Mouse (Mus musculus) heart, embryonic 13.5 days (tissue): ENCODE data around the gene Eef1a2. TPM values are rescaled to one million over a fixed set of nuclear protein-coding genes. Genes with fewer than 3 reads are reported as not detected.

ENCODE experiments used
- ATAC-seq: fragments of 200-750 bp; cut with Nextera tagmentation; 2 replicates; pipeline ENCODE4 v1.8.0; 2017; ENCODE audit warnings: moderate TSS enrichment; ENCODE audit not compliant: insufficient number of reproducible peaks, low FRiP score, low TSS enrichment; ENCODE audit errors: extremely low read depth
- H3K27ac ChIP-seq: fragments of 300-500 bp; sonication (generic); replicated peaks from 2 replicates; pipeline ENCODE4 v1.5.1; 2015; ENCODE audit warnings: moderate library complexity, mild to moderate bottlenecking, inconsistent platforms
- H3K27me3 ChIP-seq: fragments of 300-500 bp; sonication (generic); replicated peaks from 2 replicates; pipeline ENCODE4 v1.6.1; 2015; ENCODE audit warnings: mild to moderate bottlenecking, inconsistent platforms
- H3K36me3 ChIP-seq: fragments of 300-500 bp; sonication (generic); 2 replicates; pipeline ENCODE4 v1.6.1; 2015; ENCODE audit warnings: mild to moderate bottlenecking, inconsistent platforms
- H3K4me1 ChIP-seq: fragments of 300-500 bp; sonication (generic); 2 replicates; pipeline ENCODE4 v1.6.1; 2015; ENCODE audit warnings: inconsistent platforms
- H3K4me2 ChIP-seq: fragments of 300-500 bp; sonication (generic); 2 replicates; pipeline ENCODE4 v1.6.1; 2015; ENCODE audit warnings: inconsistent platforms, mild to moderate bottlenecking, moderate library complexity
- H3K4me3 ChIP-seq: fragments of 300-500 bp; sonication (generic); 2 replicates; pipeline ENCODE4 v1.5.1; 2015; ENCODE audit warnings: moderate library complexity, mild to moderate bottlenecking, inconsistent platforms
- H3K9ac ChIP-seq: fragments of 300-500 bp; sonication (generic); 2 replicates; pipeline ENCODE4 v1.6.1; 2015; ENCODE audit warnings: inconsistent platforms, mild to moderate bottlenecking, moderate library complexity
- H3K9me3 ChIP-seq: fragments of 300-500 bp; sonication (generic); 2 replicates; pipeline ENCODE4 v1.6.1; 2016; ENCODE audit warnings: inconsistent platforms
- WGBS: fragments of 180-500 bp; shearing (Covaris S2); methylation state at CpG from one replicate; pipeline ENCODE4 v1.1.7; 2015; ENCODE audit warnings: mixed read lengths; 5-methylcytosine and 5-hydroxymethylcytosine counted together
- polyA plus RNA-seq: library from polyadenylated mRNA; unstranded; fragments of >200 nt; fragmentation: Nextera tagmentation; extraction: Ambion mirVana; gene quantifications from 2 replicates; pipeline ENCODE4 v1.2.1, GENCODE M21; 2015

Eef1a2 gene
- polyA plus RNA-seq, 1 experiment from 2014 or later, result 7.8 TPM

DNA sequence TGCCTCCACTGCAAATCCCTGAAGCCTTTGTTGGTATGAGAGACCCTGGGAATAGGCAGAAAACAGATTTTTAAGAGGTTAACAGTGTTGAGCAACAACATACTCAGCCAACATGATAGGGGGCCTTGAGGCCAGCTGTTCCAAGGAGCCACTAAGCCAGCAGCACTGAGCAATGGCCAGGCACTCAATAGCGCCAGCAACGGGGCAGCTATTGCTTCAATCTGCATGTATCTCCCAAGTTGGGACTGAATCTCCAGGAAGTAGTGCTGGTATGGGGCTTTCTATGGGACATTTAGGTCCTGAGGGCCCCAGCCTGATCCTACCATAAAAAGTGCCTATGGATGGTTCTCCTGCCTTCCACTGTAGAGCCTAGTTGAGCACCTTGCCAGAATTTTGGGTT is 1.7 kb upstream of the Eef1a2 start:
- 76% methylated on average over 2 of the region's 2 CpGs for WGBS
- no peak overlapping the region for H3K4me3 ChIP-seq
- peaks cover 50% of the 10 kb centered on the region for H3K27me3 ChIP-seq
- H3K27ac ChIP-seq, result peak overlapping the region; percentile 92
- no peaks in the 10 kb centered on the region for H3K9me3 ChIP-seq
- peaks cover 2% of the 10 kb centered on the region; the same call in 1 of the 2 replicates for H3K36me3 ChIP-seq
- H3K4me2 ChIP-seq, result peak overlapping the region; percentile 60
- peaks cover 60% of the 10 kb centered on the region for H3K4me1 ChIP-seq
- no peak for ATAC-seq
- H3K9ac ChIP-seq, result peak overlapping the region; percentile 70; the same call in 1 of the 2 replicates

GRCm38 (mm10) chr2:181157716-181158302 is 995 bp upstream of the Eef1a2 start:
- no peak overlapping the region for H3K9ac ChIP-seq
- peak overlapping the region; percentile 93 for H3K27ac ChIP-seq
- no peak overlapping the region for H3K4me2 ChIP-seq
- H3K4me1 ChIP-seq, result peaks cover 60% of the 10 kb centered on the region
- H3K4me3 ChIP-seq, result no peak overlapping the region
- no peak for ATAC-seq
- H3K36me3 ChIP-seq, result peaks cover 9% of the 10 kb centered on the region
- H3K27me3 ChIP-seq, result peaks cover 54% of the 10 kb centered on the region
- no peaks in the 10 kb centered on the region for H3K9me3 ChIP-seq
- WGBS, result 67% methylated on average over 6 of the region's 6 CpGs

DNA sequence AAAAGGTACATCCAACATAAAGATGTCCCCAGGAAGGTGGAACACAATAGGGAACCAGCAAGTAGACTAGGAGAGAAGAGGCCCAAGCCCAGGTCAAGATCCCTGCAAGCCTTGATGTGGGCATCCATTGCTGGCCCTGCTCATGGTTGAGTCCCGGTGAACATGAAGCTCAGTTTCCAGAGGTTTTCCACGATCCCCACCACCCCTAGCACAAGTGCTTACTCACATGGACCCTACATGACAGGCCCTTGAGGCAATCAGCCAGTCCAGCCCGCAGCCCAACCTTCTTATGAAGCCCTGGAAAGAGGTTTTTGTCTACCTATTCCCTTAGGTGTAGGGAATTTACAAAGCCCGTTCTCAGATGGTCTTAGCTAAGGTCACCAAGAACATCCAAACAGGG is 366 bp upstream of the Eef1a2 start:
- peaks cover 15% of the 10 kb centered on the region for H3K36me3 ChIP-seq
- WGBS, result 63% methylated on average over 4 of the region's 4 CpGs
- no peak for ATAC-seq
- peaks cover 60% of the 10 kb centered on the region for H3K4me1 ChIP-seq
- H3K27ac ChIP-seq, result peak overlapping the region; percentile 93
- H3K4me2 ChIP-seq, result peak overlapping the region; percentile 73
- H3K27me3 ChIP-seq, result peaks cover 57% of the 10 kb centered on the region
- H3K9ac ChIP-seq, result peak overlapping the region; percentile 91
- H3K4me3 ChIP-seq, result peak overlapping the region; percentile 66
- H3K9me3 ChIP-seq, result no peaks in the 10 kb centered on the region

GRCm38 (mm10) chr2:181155801-181156200 is 1.0 kb downstream of the Eef1a2 start:
- Histone ChIP-seq H3K4me3 (peak overlapping the region; percentile 66), H3K4me1 (peaks cover 60% of the 10 kb centered on the region), H3K9ac (peak overlapping the region; percentile 91), H3K9me3 (no peaks in the 10 kb centered on the region), H3K4me2 (peak overlapping the region; percentile 73), H3K27me3 (peaks cover 66% of the 10 kb centered on the region), H3K36me3 (peaks cover 29% of the 10 kb centered on the region), H3K27ac (peak overlapping the region; percentile 93)
- 50% methylated on average over 4 of the region's 4 CpGs for WGBS
- ATAC-seq, result no peak

- peak overlapping the region; percentile 93 for H3K27ac ChIP-seq
- H3K9ac ChIP-seq, result peak overlapping the region; percentile 91
- peak overlapping the region; percentile 66 for H3K4me3 ChIP-seq
- H3K4me1 ChIP-seq, result peaks cover 54% of the 10 kb centered on the region
- ATAC-seq, result no peak
- peaks cover 38% of the 10 kb centered on the region for H3K36me3 ChIP-seq
- H3K4me2 ChIP-seq, result peak overlapping the region; percentile 73
- WGBS, result 55% methylated on average over 8 of the region's 8 CpGs
- H3K27me3 ChIP-seq, result peaks cover 75% of the 10 kb centered on the region
- no peaks in the 10 kb centered on the region for H3K9me3 ChIP-seq
Observed at GRCm38 (mm10) chr2:181154831-181155415, 1.9 kb downstream of the Eef1a2 start.

GRCm38 (mm10) chr2:181154361-181154760 is 2.5 kb downstream of the Eef1a2 start:
- Histone ChIP-seq H3K9me3 (no peaks in the 10 kb centered on the region), H3K27me3 (peaks cover 81% of the 10 kb centered on the region), H3K4me2 (peak overlapping the region; percentile 73), H3K36me3 (peaks cover 44% of the 10 kb centered on the region), H3K4me1 (peaks cover 49% of the 10 kb centered on the region), H3K27ac (peak overlapping the region; percentile 93), H3K4me3 (peak overlapping the region; percentile 66), H3K9ac (0 out of 2 replicates have a peak overlapping the region, but pooled peaks have one; percentile 19)
- WGBS, result 66% methylated on average over 3 of the region's 3 CpGs
- no peak for ATAC-seq

DNA sequence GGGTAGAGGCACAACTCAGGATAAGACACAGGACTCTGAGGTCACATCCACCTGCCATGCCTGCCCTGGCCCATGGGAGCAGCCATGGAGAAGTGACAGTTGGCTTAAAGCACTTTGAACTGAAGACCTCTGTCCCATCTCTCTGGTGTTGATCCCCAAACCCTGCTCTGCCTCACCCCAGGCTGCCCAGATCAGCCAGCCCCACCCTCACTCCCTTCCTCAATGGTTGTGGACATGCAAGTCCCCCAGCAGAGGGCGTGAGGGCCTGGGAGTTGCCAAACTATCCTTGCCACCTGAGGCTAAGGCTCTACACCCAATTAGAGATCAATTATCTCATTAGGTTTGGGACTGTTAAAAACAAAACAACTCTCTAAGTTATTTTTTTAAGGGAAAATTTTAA is 3.0 kb downstream of the Eef1a2 start:
- peaks cover 49% of the 10 kb centered on the region for H3K36me3 ChIP-seq
- H3K27me3 ChIP-seq, result peaks cover 82% of the 10 kb centered on the region
- H3K4me3 ChIP-seq, result no peak overlapping the region
- no peaks in the 10 kb centered on the region for H3K9me3 ChIP-seq
- H3K4me2 ChIP-seq, result peak overlapping the region; percentile 73
- ATAC-seq, result no peak
- H3K9ac ChIP-seq, result no peak overlapping the region
- H3K27ac ChIP-seq, result no peak overlapping the region
- H3K4me1 ChIP-seq, result peaks cover 47% of the 10 kb centered on the region
- 21% methylated on average over 1 of the region's 1 CpGs for WGBS

DNA sequence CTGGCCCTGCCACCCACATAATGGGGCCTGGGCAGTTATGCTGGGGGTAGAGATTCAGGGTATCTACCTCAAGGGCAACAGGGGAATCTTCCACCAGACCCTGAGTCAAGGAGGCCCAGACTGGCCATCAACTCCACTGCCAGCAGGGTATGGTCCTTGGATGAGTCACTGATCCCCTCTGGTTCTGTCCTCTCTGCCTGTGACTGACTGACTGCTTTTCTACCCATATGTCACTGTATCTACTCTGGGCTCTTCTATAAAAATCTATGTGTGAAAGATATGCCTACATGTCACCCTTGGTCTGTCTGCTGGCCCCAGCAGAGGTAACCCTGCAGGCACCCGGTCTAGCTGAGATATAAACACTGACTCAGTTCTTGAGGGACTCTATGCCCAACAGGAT is 3.7 kb downstream of the Eef1a2 start:
- WGBS, result 69% methylated on average over 1 of the region's 1 CpGs
- Histone ChIP-seq H3K36me3 (peaks cover 54% of the 10 kb centered on the region), H3K9me3 (no peaks in the 10 kb centered on the region), H3K4me1 (peaks cover 47% of the 10 kb centered on the region), H3K27me3 (peaks cover 81% of the 10 kb centered on the region), H3K4me3 (no peak overlapping the region), H3K27ac (no peak overlapping the region), H3K9ac (no peak overlapping the region), H3K4me2 (no peak overlapping the region)
- ATAC-seq, result no peak

DNA sequence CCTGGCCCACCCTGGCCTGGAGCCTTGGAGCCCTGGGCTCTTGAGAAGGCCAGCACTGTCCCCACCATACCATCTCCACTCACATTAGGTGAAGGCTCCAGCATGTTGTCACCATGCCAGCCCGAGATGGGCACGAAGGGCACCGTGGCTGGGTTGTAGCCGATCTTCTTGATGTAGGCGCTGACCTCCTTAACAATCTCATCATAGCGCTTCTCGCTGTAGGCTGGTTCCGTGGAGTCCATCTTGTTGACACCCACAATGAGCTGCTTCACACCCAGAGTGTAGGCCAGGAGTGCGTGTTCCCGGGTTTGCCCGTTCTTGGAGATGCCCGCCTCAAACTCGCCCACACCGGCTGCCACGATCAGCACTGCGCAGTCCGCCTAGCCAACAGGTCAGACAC is 4.1 kb downstream of the Eef1a2 start:
- H3K4me1 ChIP-seq, result peaks cover 47% of the 10 kb centered on the region
- 88% methylated on average over 17 of the region's 17 CpGs for WGBS
- peaks cover 57% of the 10 kb centered on the region for H3K36me3 ChIP-seq
- no peak overlapping the region for H3K4me3 ChIP-seq
- H3K27me3 ChIP-seq, result peaks cover 76% of the 10 kb centered on the region
- H3K9ac ChIP-seq, result no peak overlapping the region
- H3K4me2 ChIP-seq, result no peak overlapping the region
- ATAC-seq, result no peak
- H3K9me3 ChIP-seq, result no peaks in the 10 kb centered on the region
- H3K27ac ChIP-seq, result no peak overlapping the region

GRCm38 (mm10) chr2:181150281-181150680 is 6.5 kb downstream of the Eef1a2 start:
- WGBS, result 65% methylated on average over 6 of the region's 6 CpGs
- ATAC-seq, result no peak

GRCm38 (mm10) chr2:181148318-181148955 is 8.4 kb downstream of the Eef1a2 start:
- Histone ChIP-seq H3K4me2 (peak overlapping the region; percentile 74), H3K4me1 (peaks cover 17% of the 10 kb centered on the region), H3K9me3 (no peaks in the 10 kb centered on the region), H3K27ac (no peak overlapping the region), H3K4me3 (peak overlapping the region; percentile 49), H3K27me3 (peaks cover 81% of the 10 kb centered on the region), H3K36me3 (peaks cover 57% of the 10 kb centered on the region), H3K9ac (peak overlapping the region; percentile 71)
- WGBS, result 17% methylated on average over 28 of the region's 31 CpGs
- ATAC-seq, result no peak

More at GRCm38 (mm10) chr2:181150281-181150680, 6.5 kb downstream of the Eef1a2 start:
- Histone ChIP-seq H3K4me2 (no peak overlapping the region), H3K36me3 (peaks cover 60% of the 10 kb centered on the region), H3K27ac (no peak overlapping the region), H3K4me1 (peaks cover 32% of the 10 kb centered on the region), H3K9ac (no peak overlapping the region), H3K4me3 (no peak overlapping the region), H3K27me3 (peaks cover 74% of the 10 kb centered on the region), H3K9me3 (no peaks in the 10 kb centered on the region)
